Mouse (Mus musculus): ENCODE results near the gene Gpr26.

The Gpr26 gene

DNA sequence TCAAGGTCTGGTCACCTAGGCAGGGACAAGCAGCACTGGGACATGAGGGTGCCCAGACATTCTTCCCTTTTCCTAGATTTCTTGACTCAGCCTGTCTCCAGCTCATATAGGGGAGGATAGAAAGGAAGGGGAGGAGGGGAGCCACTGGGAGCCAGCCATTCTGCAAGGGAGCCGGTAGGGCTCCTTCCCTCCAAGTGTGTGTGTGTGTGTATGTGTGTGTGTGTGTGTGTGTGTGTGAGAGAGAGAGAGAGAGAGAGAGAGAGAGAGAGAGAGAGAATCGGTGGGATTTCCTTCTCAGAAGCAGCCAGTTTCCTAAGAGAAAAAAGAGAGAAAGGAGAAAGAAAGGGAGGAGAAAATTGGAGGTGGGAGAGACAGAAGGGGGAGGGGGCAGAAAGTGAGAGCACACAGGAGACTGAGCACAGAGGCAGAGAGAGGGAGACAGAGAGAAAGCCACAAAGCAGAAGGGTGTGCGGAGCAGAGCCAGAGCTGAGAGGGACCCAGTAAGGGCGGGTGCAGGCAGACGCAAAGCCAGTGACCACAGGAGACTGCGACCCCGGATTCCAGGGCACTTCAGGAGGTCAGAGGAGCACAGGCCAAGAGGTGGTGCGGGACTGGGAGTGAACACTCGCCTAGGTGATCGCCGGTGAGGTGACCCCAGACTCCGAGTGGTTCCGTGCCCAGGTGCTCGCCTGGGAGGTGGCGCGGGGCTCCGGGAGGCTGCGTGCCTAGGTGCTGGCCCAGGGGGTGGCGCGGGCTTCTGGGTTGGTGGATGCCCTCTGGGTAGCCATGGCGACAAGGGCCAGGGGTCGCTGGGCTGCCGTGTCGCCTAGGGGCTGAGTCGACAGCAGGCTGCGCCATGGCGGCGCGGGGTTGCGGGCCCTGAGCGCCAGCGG is at the start of gene Gpr26:
Gene Gpr26, plus strand, starts transcription at position 438 of the 893 bp plus-strand sequence.
- no peak for DNase-seq

- DNase-seq = no peak
Measured at GRCm38 (mm10) chr7:131917384-131917783, 48.9 kb upstream of the Gpr26 start.

DNA sequence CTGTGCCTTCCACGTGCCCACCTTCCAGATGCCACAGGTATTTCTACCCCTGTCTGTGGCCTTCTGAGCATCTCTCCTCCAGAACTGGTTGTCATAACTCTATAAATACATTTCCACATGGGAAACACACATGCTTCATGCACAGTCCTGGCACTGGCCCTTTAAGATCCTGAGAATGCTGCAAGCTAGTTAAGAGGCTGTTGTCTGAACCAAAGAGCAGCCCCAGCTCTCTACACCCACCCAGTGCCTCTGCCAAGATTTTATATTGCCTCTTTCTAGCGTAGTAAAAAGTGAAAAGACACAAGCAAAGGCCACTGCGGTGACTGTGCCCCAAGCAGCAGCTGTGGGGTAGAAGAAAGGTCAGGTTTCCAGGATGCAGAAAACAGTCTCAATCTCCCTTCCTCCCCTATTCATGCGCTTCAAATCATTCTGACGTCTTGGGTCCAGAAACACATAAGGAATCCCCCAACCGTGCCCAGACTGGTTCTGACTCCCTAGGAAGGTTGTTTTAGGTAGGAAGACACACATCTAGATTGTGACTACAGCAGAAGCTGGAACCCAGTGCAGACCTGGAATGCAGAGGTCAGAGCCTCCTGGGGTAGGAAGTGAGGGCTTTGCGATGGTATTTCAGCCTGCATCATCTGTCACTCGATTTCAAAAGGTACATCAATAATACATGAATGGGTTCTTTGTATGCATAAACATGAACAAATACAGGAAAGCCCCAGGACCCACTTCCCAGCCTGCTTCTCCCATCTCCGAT is 38.8 kb upstream of the Gpr26 start:
- no peak for DNase-seq

DNA sequence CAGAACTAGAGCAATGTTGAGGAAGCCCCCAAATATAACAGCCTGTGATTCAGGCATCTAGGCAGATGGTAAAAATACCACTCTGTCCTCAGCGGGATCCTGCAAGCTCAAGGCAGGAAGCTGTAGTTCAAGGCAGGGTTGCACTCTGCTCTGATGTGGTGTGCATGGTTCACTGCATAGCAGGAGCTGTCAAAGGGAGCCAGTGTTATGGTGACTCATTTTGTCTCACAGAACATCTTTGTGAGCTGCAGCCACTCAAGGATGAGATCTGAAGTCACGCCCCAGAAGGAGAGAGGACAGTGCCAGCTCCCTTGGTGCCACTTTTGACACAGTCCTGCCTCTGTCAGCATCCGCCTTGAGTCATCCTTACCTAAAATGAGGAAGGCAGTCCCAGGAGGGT is 28.6 kb upstream of the Gpr26 start:
- no peak for DNase-seq

GRCm38 (mm10) chr7:131951131-131951530 is 15.1 kb upstream of the Gpr26 start:
- no peak for DNase-seq

DNA sequence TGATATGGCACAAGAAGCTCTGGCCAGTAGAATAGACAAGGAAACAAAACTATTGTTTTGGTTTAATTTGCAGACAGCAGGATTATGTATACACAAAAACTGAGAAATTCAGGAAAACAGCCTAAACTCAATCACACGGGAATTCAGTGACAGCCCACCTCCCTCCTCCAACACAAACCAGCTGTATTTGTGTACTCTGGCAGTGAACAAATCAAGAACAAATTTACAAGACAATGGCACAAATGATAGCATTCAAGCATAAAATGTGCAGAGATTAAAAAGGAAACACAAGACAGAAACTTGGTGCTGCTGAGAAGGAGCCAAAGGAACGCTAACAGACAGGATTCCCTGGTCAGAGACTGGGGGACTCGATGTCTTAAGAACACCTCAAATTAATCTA is 12.9 kb upstream of the Gpr26 start:
- DNase-seq = no peak

DNA sequence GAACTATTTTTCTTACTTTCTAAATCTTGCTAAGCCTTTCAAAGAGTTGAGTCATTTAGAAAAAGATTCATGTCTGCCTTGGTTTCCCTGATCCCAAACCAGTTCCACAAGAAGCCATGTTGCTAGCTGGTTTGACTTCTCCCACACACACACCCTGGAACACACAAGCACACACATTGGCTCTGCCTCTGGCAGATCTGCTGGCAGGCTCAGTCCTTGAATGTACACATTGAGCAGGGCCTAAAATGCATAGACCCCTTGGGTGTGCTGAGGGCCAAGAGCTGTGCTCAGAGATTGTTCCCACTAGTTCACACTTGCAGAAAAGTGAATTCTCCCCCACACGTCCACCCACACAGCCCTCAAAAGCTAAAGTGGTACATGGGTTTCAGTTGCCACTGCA is 7.6 kb upstream of the Gpr26 start:
- DNase-seq = no peak

- DNase-seq = no peak
Measured at GRCm38 (mm10) chr7:131960551-131960950, 5.7 kb upstream of the Gpr26 start.

GRCm38 (mm10) chr7:131966916-131967494 is 745 bp downstream of the Gpr26 start:
- DNase-seq = no peak

DNA sequence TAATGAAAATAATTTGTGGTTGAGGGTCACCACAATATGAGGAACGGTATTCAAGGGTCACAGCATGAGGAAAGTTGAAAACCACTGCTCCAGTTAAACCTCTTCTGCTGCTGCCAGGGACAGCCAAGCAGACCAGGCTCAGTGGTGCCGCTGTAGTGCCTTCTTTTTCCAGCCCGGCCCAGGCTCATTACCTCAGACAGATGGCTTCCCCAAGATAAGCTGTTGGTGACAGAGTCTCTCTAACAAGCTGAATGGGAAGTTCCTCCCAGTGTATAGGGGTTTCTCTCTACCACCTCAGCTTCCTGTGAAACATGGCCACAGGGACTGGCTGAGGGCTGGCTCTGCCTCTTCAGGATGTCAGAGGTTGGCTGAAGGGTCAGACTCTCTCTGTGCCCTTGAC is 4.0 kb downstream of the Gpr26 start:
- DNase-seq = no peak

DNA sequence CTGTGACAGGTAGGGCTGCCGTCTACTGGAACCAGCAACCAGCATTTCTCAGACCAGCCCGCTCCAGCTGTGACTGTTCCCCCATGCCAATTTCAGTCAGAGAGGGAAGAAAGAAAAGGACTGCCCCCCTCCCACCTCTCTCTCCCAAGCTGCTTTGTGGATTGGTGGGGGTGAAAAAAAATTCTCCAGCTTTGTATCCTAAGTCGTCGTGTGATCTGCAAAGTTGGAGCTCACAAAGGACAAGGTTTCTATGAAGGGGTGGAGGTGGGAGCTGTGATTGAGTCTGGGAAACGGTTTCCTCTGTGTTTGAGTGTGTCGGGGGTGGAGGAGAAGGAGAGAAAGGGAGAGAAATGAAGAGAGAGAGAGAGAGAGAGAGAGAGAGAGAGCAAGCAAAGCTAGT is 9.6 kb downstream of the Gpr26 start:
- no peak for DNase-seq

DNA sequence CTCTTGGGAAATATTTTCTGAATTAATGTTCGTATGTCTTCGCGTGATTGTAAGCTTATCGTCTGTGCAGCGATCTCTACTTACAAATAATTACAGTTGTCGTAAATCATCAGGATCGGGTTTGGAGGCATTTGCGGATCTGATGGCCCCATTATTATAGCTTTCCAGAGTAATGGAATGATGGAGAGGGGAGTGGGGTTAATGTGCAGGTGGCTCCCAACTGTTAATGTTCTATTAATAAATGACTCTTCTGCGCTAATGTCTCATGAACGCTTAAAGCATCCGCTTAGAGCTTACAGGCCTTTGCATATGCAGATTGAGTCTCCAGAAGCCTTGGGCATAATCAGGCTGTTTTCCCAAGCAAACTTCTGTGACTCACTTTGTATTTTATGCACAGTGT is 12.3 kb downstream of the Gpr26 start:
- DNase-seq = no peak

- no peak for DNase-seq
Measured at GRCm38 (mm10) chr7:131989056-131989455, 22.8 kb downstream of the Gpr26 start.

- no peak for DNase-seq
Measured at GRCm38 (mm10) chr7:131992226-131992625, 26.0 kb downstream of the Gpr26 start.

DNA sequence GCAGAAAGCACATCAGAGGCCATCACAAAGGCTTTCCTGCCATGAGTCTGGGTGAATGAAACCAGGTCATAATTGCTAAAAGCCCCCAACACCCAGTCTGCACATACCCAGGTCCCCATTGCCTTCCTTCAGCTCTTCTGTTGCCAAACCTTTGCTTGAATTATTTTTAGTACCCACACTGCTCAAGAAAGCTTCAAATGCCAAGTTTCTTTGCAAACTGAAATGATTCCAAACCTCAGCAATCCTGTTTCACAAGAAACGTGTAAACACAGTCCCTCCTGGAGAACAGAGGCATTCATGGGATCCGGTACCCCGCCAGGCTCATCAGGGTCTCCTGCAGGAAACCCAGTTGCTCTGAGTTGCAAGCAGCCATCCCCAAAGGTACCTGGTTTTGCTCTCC is 26.6 kb downstream of the Gpr26 start:
- DNase-seq = no peak

DNA sequence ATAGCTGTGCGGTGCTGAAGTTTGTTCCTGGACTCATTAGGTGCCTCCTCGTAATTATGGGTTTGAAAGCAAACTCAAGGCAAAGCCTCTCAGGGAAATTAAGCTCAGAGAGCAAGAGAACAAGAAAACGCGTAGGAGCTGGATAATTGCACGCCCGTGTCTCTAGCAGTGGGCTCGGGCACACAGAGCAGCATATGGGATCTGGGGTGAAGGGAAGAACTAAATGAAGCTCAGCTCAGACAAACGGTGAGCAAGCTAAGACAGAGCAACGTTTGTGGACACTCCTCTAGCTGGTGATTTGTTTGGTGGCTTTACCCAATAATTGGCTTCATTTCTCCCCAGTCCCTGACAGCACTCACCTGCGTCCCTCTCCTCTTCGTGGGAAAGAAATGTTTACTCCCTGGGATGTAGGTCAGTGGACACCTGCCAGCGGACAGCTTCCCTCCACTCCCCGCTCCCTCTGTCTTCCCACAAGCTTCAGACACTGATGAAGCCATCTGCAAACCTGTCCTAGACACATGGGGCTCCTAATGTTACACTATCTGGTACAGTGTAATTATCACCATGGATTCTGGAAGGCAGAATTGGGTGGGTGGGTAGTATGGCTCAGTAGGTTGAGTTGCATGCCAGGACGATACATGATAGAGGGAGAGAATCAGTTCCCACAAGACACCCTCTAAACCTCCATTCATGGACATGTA is 39.9 kb downstream of the Gpr26 start:
- DNase-seq = no peak

DNA sequence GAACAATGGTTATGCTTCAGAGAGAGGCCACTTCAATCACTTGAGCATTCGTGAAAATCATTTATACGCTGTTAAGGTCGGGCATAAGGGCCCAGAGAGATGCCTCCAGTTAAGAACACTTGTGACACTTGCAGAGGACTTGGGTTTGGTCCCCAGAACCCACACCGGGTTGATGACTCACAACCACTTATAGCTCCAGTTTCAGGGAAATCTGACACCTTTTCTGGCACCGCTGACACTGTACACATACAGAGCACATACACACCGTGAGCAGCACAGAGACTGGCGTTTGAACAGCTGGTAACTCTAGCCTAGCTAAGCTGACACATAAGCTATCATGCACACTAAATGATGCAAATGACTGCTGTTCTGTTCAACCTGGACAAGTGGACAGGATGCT is 42.7 kb downstream of the Gpr26 start:
- DNase-seq = no peak

GRCm38 (mm10) chr7:132012969-132013679 is 46.9 kb downstream of the Gpr26 start:
- no peak for DNase-seq

DNA sequence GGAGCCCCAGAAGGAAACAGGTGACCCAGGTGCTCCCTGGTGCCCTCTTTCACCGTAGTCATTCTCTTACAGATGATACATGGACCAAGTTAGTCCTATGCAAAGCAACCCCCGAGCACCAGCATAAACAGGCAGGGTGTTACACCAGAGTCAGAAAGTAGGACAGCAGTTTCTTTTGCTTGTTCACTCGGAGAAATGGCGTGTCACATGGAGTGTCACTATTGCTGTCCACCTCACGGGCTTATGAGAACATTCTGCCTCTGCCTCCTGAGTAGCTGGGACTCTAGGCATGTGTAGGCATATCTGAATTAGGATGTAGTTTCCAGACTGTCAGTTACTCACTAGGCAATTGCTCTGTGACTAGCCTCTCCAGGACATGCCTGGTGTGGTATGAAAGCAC is 47.7 kb downstream of the Gpr26 start:
- no peak for DNase-seq

DNA sequence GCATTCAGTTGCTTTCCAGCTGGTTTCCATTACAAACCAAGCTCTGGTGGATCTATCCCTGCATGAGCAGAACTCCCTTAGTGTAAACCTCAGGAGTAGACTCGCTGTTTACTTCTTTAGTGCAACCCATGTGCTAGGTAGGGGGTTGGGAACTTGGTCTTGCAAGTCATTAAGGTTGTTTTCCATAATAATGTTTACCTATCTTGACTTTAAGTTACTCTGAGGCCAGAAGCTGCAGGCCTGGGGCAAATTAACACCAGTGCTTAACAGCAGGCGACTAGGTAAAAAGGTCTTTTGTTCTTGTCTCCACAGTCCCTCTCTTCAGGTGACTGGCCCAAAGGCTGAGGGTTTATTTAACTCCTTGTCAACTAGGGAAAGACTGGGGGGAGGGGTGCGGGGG is 48.9 kb downstream of the Gpr26 start:
- DNase-seq = no peak

DNA sequence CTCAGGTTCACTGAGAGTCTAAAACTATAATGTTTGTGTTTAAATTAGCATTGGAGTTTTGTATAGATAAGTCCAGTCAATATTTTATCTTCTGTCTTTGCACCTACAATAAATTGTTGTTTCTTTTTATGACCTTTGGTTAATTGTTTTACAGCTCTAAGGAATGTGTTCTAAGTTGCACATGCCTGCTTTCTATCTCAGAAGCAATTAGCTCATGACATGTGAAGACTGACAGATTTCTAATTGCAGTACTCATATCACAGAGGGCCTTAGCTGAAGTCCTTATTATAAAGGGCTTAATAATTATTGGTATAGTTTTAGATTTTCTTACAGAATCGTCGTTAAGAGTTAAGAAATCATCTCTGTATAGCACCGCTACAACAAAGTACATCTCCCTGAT is 49.7 kb downstream of the Gpr26 start:
- DNase-seq = no peak

DNA sequence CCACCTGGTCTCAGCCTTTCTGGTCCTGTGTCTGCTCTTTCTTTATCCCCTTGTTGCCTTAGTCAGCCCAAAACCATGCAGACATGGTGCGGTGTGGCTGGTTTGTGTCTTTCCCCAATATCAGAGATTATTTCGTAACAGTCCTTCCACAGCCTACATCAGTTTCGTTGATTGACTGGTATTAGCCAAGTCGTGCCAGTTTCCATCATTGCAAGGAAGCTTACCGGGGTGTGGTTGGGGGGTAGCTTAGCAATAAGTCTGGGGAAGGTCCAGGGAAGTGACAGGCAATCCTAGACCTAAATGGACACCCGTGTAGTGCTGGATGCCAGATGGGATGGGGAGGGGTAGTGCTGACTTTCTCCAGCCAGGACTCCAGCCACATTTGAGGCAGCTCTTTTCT is 59.3 kb downstream of the Gpr26 start:
- no peak for DNase-seq

DNA sequence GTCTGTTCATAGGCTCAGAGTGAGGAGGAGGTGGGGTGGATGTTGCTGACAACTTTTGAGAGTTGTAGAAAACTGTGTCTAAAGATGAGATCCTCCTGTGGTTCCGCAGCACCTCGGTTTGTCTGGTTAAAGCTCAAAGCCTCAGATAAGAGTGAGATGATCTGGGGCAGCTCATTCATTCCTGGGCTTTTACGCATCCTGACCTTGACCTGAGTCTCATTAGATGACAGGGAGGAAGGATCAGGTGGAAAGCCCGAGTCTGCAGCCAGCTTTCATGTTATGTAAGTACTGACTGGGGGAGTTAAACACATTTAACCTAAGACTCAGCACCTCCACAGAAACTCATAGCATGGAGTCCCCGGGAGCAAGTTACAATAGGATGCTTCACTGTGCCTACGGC is 60.4 kb downstream of the Gpr26 start:
- no peak for DNase-seq

Measured in cerebellum, adult 11 months (tissue).